Mouse (Mus musculus): ENCODE data around the gene Reg4.

GRCm38 (mm10) chr3:98203282-98203681, 18.7 kb upstream of the Reg4 start:
- TF ChIP-seq POLR2A (IDR thresholded peaks at IDR 0.05; ENCODE audit: extremely low read depth, insufficient read depth, low read length): no peak
- no peak for TF ChIP-seq CTCF (IDR thresholded peaks at IDR 0.05; ENCODE audit: low read depth, low read length)
